Mouse (Mus musculus) intestine, embryonic 14.5 days (tissue): ENCODE measurements around the gene Tcl1b5. TPM values are rescaled to one million over a fixed set of nuclear protein-coding genes. Genes with fewer than 3 reads are reported as not detected.
"Not testable (repeated sequence)": the region's sequence is repeated elsewhere in the genome, so short reads cannot be mapped to it uniquely, and the experiment has no call there.

ENCODE experiments used
- ATAC-seq: fragments of 200-750 bp; cut with Nextera tagmentation; replicated peaks from 2 replicates; pipeline ENCODE4 v1.8.0; 2017; ENCODE audit warnings: low read depth, moderate number of reproducible peaks, moderate TSS enrichment, moderate library complexity; ENCODE audit not compliant: low FRiP score, low TSS enrichment
- DNase-seq: peaks from one replicate; pipeline ENCODE4 v3.0.0-alpha.2; 2018; ENCODE audit warnings: low spot score
- H3K27ac ChIP-seq: fragments of 300-500 bp; sonication (generic); 2 replicates; pipeline ENCODE4 v1.5.1; 2014; ENCODE audit warnings: low read depth, mild to moderate bottlenecking, control low read depth
- H3K27me3 ChIP-seq: fragments of 300-500 bp; sonication (generic); replicated peaks from 2 replicates; pipeline ENCODE4 v1.6.1; 2014; ENCODE audit warnings: low read length, control low read depth; ENCODE audit not compliant: control insufficient read depth, insufficient read depth
- H3K36me3 ChIP-seq: fragments of 300-500 bp; sonication (generic); 2 replicates; pipeline ENCODE4 v1.6.1; 2014; ENCODE audit warnings: low read length, control low read depth; ENCODE audit not compliant: control insufficient read depth, insufficient read depth
- H3K4me1 ChIP-seq: fragments of 300-500 bp; sonication (generic); replicated peaks from 2 replicates; pipeline ENCODE4 v1.6.1; 2014; ENCODE audit warnings: low read length, control low read depth, mixed read lengths; ENCODE audit not compliant: control insufficient read depth, insufficient read depth
- H3K4me2 ChIP-seq: fragments of 300-500 bp; sonication (generic); 2 replicates; pipeline ENCODE4 v1.6.1; 2014; ENCODE audit warnings: low read length
- H3K4me3 ChIP-seq: fragments of 300-500 bp; sonication (generic); 2 replicates; pipeline ENCODE4 v1.5.1; 2014; ENCODE audit warnings: low read depth, low read length, control low read depth, mixed read lengths
- H3K9ac ChIP-seq: fragments of 300-500 bp; sonication (generic); 2 replicates; pipeline ENCODE4 v1.6.1; 2014; ENCODE audit warnings: mild to moderate bottlenecking, low read length
- H3K9me3 ChIP-seq: fragments of 300-500 bp; sonication (generic); 2 replicates; pipeline ENCODE4 v1.6.1; 2016; ENCODE audit warnings: low read length, control low read depth; ENCODE audit not compliant: control insufficient read depth
- WGBS: fragments of 180-500 bp; shearing (Covaris S2); extraction: QIAGEN DNeasy Blood & Tissue Kit; methylation state at CpG from one replicate; pipeline ENCODE4 v1.1.7; 2014; 5-methylcytosine and 5-hydroxymethylcytosine counted together
- polyA plus RNA-seq: library from polyadenylated mRNA; unstranded; fragments of >200 nt; fragmentation: Nextera tagmentation; extraction: Ambion mirVana; gene quantifications from 2 replicates; pipeline ENCODE4 v1.2.1, GENCODE M21; 2014

Tcl1b5 gene
- polyA plus RNA-seq, 1 experiment from 2014 or later, result not detected

GRCm38 (mm10) chr12:105145714-105146113, 30.4 kb upstream of the Tcl1b5 start, which contains the start of gene Tcl1b2:
TSS of gene Tcl1b2 (plus strand) at chr12:105146014.
- whole genome bisulfite sequencing, result 72% methylated on average over 3 of the region's 3 CpGs
- H3K4me2 ChIP-seq, result no peak within 1 kb of the TSS

GRCm38 (mm10) chr12:105155286-105155685, 20.9 kb upstream of the Tcl1b5 start:
- ATAC-seq, DNase-seq, H3K27ac ChIP-seq, H3K9me3 ChIP-seq, H3K27me3 ChIP-seq, H3K9ac ChIP-seq, H3K36me3 ChIP-seq, H3K4me3 ChIP-seq, H3K4me1 ChIP-seq, H3K4me2 ChIP-seq: not testable (repeated sequence)
- WGBS, result 64% methylated on average over 4 of the region's 4 CpGs

More at GRCm38 (mm10) chr12:105145714-105146113, 30.4 kb upstream of the Tcl1b5 start, which contains the start of gene Tcl1b2:
- Histone ChIP-seq H3K27ac (no peak within 1 kb of the TSS), H3K36me3 (no peaks in the 10 kb centered on the region), H3K27me3 (no peaks in the 10 kb centered on the region), H3K9me3 (no peaks in the 10 kb centered on the region), H3K4me1 (no peaks in the 10 kb centered on the region), H3K9ac (no peak within 1 kb of the TSS), H3K4me3 (no peak within 1 kb of the TSS)
- DNase-seq, result no peak
- no peak for ATAC-seq

GRCm38 (mm10) chr12:105158842-105159241, 17.3 kb upstream of the Tcl1b5 start:
- no peak overlapping the region for H3K9ac ChIP-seq
- H3K4me1 ChIP-seq, result no peaks in the 10 kb centered on the region
- no peaks in the 10 kb centered on the region for H3K36me3 ChIP-seq
- no peak for ATAC-seq
- H3K4me2 ChIP-seq, result no peak overlapping the region
- DNase-seq, result no peak
- no peaks in the 10 kb centered on the region for H3K9me3 ChIP-seq
- no peak overlapping the region for H3K27ac ChIP-seq
- no peak overlapping the region for H3K4me3 ChIP-seq
- WGBS, result 74% methylated on average over 6 of the region's 6 CpGs
- H3K27me3 ChIP-seq, result no peaks in the 10 kb centered on the region

- no peak within 1 kb of the TSS for H3K9ac ChIP-seq
- 77% methylated on average over 4 of the region's 4 CpGs for WGBS
- no peaks in the 10 kb centered on the region for H3K27me3 ChIP-seq
- H3K9me3 ChIP-seq, result no peaks in the 10 kb centered on the region
- H3K27ac ChIP-seq, result no peak within 1 kb of the TSS
- ATAC-seq (no peak), DNase-seq (no peak)
- no peaks in the 10 kb centered on the region for H3K4me1 ChIP-seq
- H3K4me2 ChIP-seq, result no peak within 1 kb of the TSS
- no peaks in the 10 kb centered on the region for H3K36me3 ChIP-seq
- no peak within 1 kb of the TSS for H3K4me3 ChIP-seq
Measured at GRCm38 (mm10) chr12:105159390-105159789, 16.8 kb upstream of the Tcl1b5 start, which contains the start of gene Tcl1b1. TSS of gene Tcl1b1 (plus strand) at chr12:105159690.

DNA sequence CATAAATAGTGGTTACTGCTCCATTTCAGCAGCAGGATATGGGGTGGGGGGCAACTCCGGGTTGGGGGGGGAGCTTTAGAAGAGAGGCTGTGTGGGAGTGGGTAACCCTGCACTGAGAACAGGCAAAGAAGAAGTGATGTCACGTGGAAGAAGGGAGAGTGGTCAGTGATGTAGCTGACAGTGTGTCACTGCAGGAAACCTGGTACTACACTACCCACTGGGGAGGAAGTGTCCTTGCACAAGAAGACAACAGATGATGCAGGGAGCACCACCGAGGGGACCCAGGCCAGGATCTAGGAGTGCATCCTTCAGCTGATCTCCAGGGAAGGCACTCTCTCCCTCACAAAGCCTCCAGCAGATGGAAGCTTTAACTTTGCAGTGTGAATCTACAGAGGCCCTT, 9.4 kb upstream of the Tcl1b5 start:
- Histone ChIP-seq H3K4me3 (no peak overlapping the region), H3K36me3 (no peaks in the 10 kb centered on the region), H3K27ac (no peak overlapping the region), H3K4me1 (no peaks in the 10 kb centered on the region), H3K9me3 (no peaks in the 10 kb centered on the region), H3K9ac (no peak overlapping the region), H3K27me3 (no peaks in the 10 kb centered on the region), H3K4me2 (no peak overlapping the region)
- WGBS, result 71% methylated on average over 3 of the region's 3 CpGs
- no peak for DNase-seq
- ATAC-seq, result no peak

- Histone ChIP-seq H3K4me3 (no peak overlapping the region), H3K4me1 (no peaks in the 10 kb centered on the region), H3K27me3 (no peaks in the 10 kb centered on the region), H3K36me3 (no peaks in the 10 kb centered on the region), H3K4me2 (no peak overlapping the region), H3K9me3 (no peaks in the 10 kb centered on the region), H3K9ac (no peak overlapping the region), H3K27ac (no peak overlapping the region)
- 78% methylated on average over 2 of the region's 2 CpGs for WGBS
- ATAC-seq (no peak), DNase-seq (no peak)
Measured at GRCm38 (mm10) chr12:105173366-105173765, 2.8 kb upstream of the Tcl1b5 start.

- not testable (repeated sequence) for DNase-seq
- 28% methylated on average over 2 of the region's 2 CpGs for WGBS
Measured at GRCm38 (mm10) chr12:105174318-105174717, 1.8 kb upstream of the Tcl1b5 start.

GRCm38 (mm10) chr12:105181040-105181644, 5.0 kb downstream of the Tcl1b5 start:
- 72% methylated on average over 4 of the region's 4 CpGs for WGBS
- H3K4me1 ChIP-seq, H3K27ac ChIP-seq, DNase-seq, H3K9ac ChIP-seq, H3K4me3 ChIP-seq, H3K9me3 ChIP-seq, H3K4me2 ChIP-seq, ATAC-seq, H3K27me3 ChIP-seq, H3K36me3 ChIP-seq: not testable (repeated sequence)

More at GRCm38 (mm10) chr12:105174318-105174717, 1.8 kb upstream of the Tcl1b5 start:
- H3K4me3 ChIP-seq, H3K4me2 ChIP-seq, H3K9me3 ChIP-seq, H3K4me1 ChIP-seq, H3K9ac ChIP-seq, H3K27me3 ChIP-seq, H3K27ac ChIP-seq, H3K36me3 ChIP-seq, ATAC-seq: not testable (repeated sequence)

- H3K4me1 ChIP-seq, H3K9me3 ChIP-seq, H3K9ac ChIP-seq, H3K36me3 ChIP-seq, H3K4me2 ChIP-seq, ATAC-seq, DNase-seq, H3K4me3 ChIP-seq, H3K27me3 ChIP-seq, H3K27ac ChIP-seq: not testable (repeated sequence)
- 50% methylated on average over 2 of the region's 2 CpGs for WGBS
Measured at GRCm38 (mm10) chr12:105188980-105189379, 12.8 kb downstream of the Tcl1b5 start.
